Mouse (Mus musculus): ENCODE measurements around the gene Slc27a5. TPM values are rescaled to one million over a fixed set of nuclear protein-coding genes. Genes with fewer than 3 reads are reported as not detected.
A peak's percentile ranks its signal among the peaks of the same experiment; 100 is the strongest.

Slc27a5 gene
- polyA plus RNA-seq, 1 experiment: 0.69 TPM

DNA sequence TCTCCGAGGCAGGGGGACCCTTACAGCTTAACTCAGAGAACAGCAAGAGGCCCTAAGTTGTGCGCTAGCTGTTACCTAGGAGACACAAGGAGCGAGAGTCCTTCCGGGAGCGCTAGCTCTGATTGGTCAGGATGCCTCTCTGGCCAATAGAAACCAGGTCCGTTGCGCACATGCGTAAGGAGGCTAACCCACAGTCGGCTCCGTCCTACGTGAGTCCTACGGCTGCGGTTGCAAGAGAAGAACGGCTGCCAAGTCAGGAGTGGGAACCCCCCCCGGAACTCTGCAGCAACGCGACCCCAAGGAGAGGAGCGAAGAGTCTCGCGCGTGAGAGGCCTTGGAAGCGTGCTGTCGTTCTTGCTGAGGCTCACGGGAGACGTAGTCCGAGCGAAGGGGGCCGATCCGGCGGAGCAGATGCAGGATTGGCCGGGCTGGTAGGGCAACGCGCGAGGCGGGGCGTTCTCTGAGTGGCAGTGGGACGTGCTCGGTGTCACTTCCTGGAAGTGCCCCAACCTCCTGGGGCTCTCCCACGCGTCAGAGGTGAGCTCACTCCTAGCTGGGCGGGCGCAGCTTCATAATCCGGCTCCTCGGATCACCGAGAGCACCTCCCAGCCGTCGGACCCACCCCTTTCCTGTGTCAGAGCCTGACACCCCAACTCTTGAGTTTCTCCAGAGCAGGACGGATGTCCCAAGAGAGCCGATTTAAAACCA, 20.2 kb downstream of the Slc27a5 start, which contains the start of gene Zfp446:
TSS of gene Zfp446 (plus strand) at position 167 of the 708 bp plus-strand sequence.
- peak; percentile 99 for DNase-seq
- no peaks in the 10 kb centered on the region for H3K27me3 ChIP-seq (replicated peaks; ENCODE audit: control insufficient read depth, insufficient read depth, low read length)
- peak within 1 kb of the TSS; percentile 90 for H3K4me3 ChIP-seq (ENCODE audit: insufficient read depth, low read depth, low read length)
- WGBS: under 1% methylated on average over 49 of the region's 49 CpGs
- H3K4me1 ChIP-seq (ENCODE audit: control insufficient read depth, insufficient read depth, low read length): no peaks in the 10 kb centered on the region
- TF ChIP-seq CTCF (conservative IDR thresholded peaks at IDR 0.05; ENCODE audit: insufficient read depth, insufficient read length, low read depth, low read length) (no peak), POLR2A (IDR thresholded peaks at IDR 0.05; ENCODE audit: low read depth, low read length) (peak; percentile 82)
- no peaks in the 10 kb centered on the region for H3K36me3 ChIP-seq (ENCODE audit: control insufficient read depth, insufficient read depth, low read length)
- H3K27ac ChIP-seq (ENCODE audit: insufficient read depth, low read depth, low read length): peak within 1 kb of the TSS; percentile 99

DNA sequence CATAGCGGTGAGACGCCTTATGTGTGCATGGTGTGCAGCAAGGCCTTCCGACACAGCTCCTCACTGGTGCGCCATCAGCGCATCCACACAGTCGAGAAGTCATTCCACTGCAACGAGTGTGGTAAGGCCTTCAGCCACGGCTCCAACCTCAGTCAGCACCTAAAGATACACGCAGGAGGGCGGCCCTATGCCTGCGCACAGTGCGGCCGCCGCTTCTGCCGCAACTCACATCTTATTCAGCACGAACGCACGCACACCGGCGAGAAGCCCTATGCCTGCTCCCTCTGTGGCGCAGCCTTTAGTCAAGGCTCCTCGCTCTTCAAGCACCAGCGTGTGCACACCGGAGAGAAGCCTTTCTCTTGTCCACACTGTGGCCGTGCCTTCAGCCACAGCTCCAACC, 27.1 kb downstream of the Slc27a5 start:
- Histone ChIP-seq H3K27ac (ENCODE audit: insufficient read depth, low read depth, low read length) (no peak overlapping the region), H3K4me3 (ENCODE audit: insufficient read depth, low read depth, low read length) (no peak overlapping the region), H3K4me1 (ENCODE audit: control insufficient read depth, insufficient read depth, low read length) (no peaks in the 10 kb centered on the region), H3K36me3 (ENCODE audit: control insufficient read depth, insufficient read depth, low read length) (peaks cover 1% of the 10 kb centered on the region; the same call in 1 of the 2 replicates), H3K27me3 (replicated peaks; ENCODE audit: control insufficient read depth, insufficient read depth, low read length) (no peaks in the 10 kb centered on the region)
- no peak for DNase-seq
- TF ChIP-seq CTCF (conservative IDR thresholded peaks at IDR 0.05; ENCODE audit: insufficient read depth, insufficient read length, low read depth, low read length): no peak
- no peak for TF ChIP-seq POLR2A (IDR thresholded peaks at IDR 0.05; ENCODE audit: low read depth, low read length)
- 95% methylated on average over 25 of the region's 25 CpGs for WGBS

DNA sequence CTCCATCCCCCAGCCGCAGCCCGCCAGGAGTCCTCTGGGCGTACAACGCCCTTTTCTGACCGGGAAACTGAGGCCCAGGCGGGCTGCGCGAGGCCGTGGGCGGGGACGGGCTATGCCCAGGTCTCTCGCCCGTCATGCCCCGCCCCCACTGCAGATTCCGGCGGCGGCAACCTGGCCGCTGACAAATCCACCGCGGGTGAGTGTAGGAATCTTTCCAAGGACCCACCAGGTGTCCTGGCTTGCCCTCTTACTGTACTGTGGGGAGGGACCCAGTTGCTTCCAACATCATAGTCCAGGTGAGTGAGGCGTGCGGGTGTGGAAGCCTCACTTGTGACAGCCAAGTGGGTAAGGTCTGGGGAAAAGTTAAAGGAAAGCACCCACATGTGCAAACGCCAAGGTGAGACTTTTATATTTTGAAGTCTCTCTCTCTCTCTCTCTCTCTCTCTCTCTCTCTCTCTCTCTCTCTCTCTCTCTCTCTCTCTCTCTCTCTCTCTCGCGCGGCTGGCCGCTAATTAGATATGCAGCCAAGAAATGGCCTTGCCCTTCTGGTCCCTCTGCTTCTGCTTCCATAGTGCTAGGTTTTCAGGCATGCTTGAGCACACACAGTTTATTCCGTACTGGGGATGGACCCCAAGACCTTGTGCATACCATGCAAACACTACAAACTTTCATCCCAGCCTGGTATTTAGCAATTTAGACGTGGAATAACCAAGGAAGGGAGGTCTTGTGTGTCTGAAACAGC, 31.7 kb downstream of the Slc27a5 start:
- TF ChIP-seq POLR2A (IDR thresholded peaks at IDR 0.05; ENCODE audit: low read depth, low read length): no peak
- TF ChIP-seq CTCF (conservative IDR thresholded peaks at IDR 0.05; ENCODE audit: insufficient read depth, insufficient read length, low read depth, low read length): no peak
- no peaks in the 10 kb centered on the region for H3K27me3 ChIP-seq (replicated peaks; ENCODE audit: control insufficient read depth, insufficient read depth, low read length)
- H3K27ac ChIP-seq (ENCODE audit: insufficient read depth, low read depth, low read length): peak overlapping the region; percentile 85
- DNase-seq: peak; percentile 76
- 0 out of 2 replicates have a peak, but pooled peaks cover 3% of the 10 kb centered on the region for H3K4me1 ChIP-seq (ENCODE audit: control insufficient read depth, insufficient read depth, low read length)
- WGBS: under 1% methylated on average over 29 of the region's 29 CpGs
- H3K4me3 ChIP-seq (ENCODE audit: insufficient read depth, low read depth, low read length): peak overlapping the region; percentile 91
- H3K36me3 ChIP-seq (ENCODE audit: control insufficient read depth, insufficient read depth, low read length): peaks cover 1% of the 10 kb centered on the region; the same call in 1 of the 2 replicates

DNA sequence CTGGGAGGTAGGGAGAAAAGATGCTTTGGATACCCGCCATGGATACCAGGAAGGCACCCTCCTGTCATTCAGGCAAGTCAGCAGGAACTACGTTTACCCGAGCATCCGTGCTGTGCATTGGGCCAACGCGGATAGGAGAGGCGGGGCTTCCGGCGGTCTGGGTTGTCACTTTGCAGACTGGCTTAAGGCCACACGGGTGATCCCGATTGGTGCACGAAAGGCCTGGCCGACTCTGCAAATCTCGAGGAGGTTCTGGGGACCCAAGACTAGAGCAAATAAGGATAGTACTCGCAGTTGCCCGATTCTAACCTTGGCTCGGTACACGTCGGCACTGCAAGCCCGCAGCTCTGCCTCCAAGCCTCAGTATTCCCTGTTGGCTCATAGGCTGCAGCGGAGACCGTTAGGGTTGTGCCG, 32.3 kb downstream of the Slc27a5 start, which contains the start of gene Zfp324:
TSS of gene Zfp324 (plus strand) at position 161 of the 414 bp plus-strand sequence.
- WGBS: under 1% methylated on average over 23 of the region's 23 CpGs
- H3K27me3 ChIP-seq (replicated peaks; ENCODE audit: control insufficient read depth, insufficient read depth, low read length): no peaks in the 10 kb centered on the region

DNA sequence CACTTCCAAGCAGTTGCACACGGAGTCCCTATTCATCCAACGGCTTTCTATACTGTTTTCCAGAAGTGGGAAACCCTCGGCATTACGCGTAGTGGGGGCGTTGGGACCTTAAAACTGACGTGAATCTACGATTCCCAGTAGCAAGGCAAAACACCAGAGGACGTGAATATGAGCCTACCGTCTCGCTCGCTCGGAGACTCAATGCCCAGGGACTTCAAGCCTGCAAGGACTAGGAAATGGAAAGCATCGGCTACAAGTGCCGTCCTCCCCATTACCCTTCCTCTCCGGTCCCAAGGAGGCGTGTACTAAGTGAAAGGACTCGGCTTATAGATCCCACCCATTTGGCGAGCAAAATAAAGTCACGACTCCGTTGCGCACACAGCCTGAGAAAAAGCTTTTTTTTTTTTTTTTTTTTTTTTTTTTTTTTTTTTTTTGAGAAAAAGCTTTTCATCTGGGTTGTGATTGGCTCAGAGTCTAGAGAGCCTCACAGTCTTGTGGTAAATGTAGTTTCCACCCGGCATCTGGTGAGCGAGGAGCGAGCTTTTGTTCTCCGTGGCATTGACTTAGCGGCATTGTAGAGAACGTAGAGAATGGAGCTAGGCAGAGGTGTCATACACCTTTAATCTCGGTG, 36.4 kb downstream of the Slc27a5 start:
- 3% methylated on average over 29 of the region's 29 CpGs for WGBS
- TF ChIP-seq CTCF (conservative IDR thresholded peaks at IDR 0.05; ENCODE audit: insufficient read depth, insufficient read length, low read depth, low read length) (no peak), POLR2A (IDR thresholded peaks at IDR 0.05; ENCODE audit: low read depth, low read length) (no peak)
- Histone ChIP-seq H3K36me3 (ENCODE audit: control insufficient read depth, insufficient read depth, low read length) (no peaks in the 10 kb centered on the region), H3K27me3 (replicated peaks; ENCODE audit: control insufficient read depth, insufficient read depth, low read length) (no peaks in the 10 kb centered on the region), H3K4me1 (ENCODE audit: control insufficient read depth, insufficient read depth, low read length) (0 out of 2 replicates have a peak, but pooled peaks cover 3% of the 10 kb centered on the region), H3K27ac (ENCODE audit: insufficient read depth, low read depth, low read length) (peak overlapping the region; percentile 75), H3K4me3 (ENCODE audit: insufficient read depth, low read depth, low read length) (peak overlapping the region; percentile 68)
- DNase-seq: peak; percentile 68

More for the DNA sequence above, 32.3 kb downstream of the Slc27a5 start, which contains the start of gene Zfp324:
- Histone ChIP-seq H3K4me3 (ENCODE audit: insufficient read depth, low read depth, low read length) (peak within 1 kb of the TSS; percentile 91), H3K36me3 (ENCODE audit: control insufficient read depth, insufficient read depth, low read length) (no peaks in the 10 kb centered on the region; the same call in 1 of the 2 replicates), H3K27ac (ENCODE audit: insufficient read depth, low read depth, low read length) (peak within 1 kb of the TSS; percentile 85), H3K4me1 (ENCODE audit: control insufficient read depth, insufficient read depth, low read length) (0 out of 2 replicates have a peak, but pooled peaks cover 3% of the 10 kb centered on the region)
- TF ChIP-seq POLR2A (IDR thresholded peaks at IDR 0.05; ENCODE audit: low read depth, low read length) (peak; percentile 64), CTCF (conservative IDR thresholded peaks at IDR 0.05; ENCODE audit: insufficient read depth, insufficient read length, low read depth, low read length) (no peak)
- DNase-seq: peak; percentile 96

DNA sequence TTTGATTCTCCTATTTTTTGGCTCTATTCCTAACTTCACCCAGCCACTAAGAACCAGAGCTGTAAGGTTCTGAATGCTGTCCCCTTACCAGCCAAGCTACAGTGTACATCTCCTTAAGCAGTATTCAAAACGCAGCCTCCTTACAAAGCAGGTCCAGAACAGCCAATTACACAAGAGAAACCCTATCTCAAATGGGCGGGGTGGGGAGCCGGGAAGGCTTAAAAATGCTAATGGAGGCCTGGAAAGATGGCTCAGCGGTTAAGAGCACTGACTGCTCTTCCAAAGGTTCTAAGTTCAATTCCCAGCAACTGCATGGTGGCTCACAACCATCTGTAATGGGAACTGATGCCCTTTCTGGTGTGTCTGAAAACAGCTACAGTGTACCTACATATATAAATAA, 38.3 kb downstream of the Slc27a5 start:
- WGBS: 45% methylated on average over 4 of the region's 4 CpGs
- DNase-seq: no peak
- TF ChIP-seq POLR2A (IDR thresholded peaks at IDR 0.05; ENCODE audit: low read depth, low read length) (no peak), CTCF (conservative IDR thresholded peaks at IDR 0.05; ENCODE audit: insufficient read depth, insufficient read length, low read depth, low read length) (no peak)
- Histone ChIP-seq H3K27ac (ENCODE audit: insufficient read depth, low read depth, low read length) (no peak overlapping the region), H3K27me3 (replicated peaks; ENCODE audit: control insufficient read depth, insufficient read depth, low read length) (no peaks in the 10 kb centered on the region), H3K4me3 (ENCODE audit: insufficient read depth, low read depth, low read length) (no peak overlapping the region), H3K36me3 (ENCODE audit: control insufficient read depth, insufficient read depth, low read length) (no peaks in the 10 kb centered on the region), H3K4me1 (ENCODE audit: control insufficient read depth, insufficient read depth, low read length) (no peaks in the 10 kb centered on the region)
